ENCODE assay signal across 8 mouse cellular contexts in genomic region chr1:184965682-184966360, GRCm38 (mm10). TPM values are rescaled to one million over a fixed set of nuclear protein-coding genes. Genes with fewer than 3 reads are reported as not detected.
DNase-seq lines count a peak whose midpoint lies in the region; ATAC-seq and TF ChIP-seq lines count a peak whose summit lies in the region.

No protein-coding gene starts in this region.

- H3K4me3 ChIP-seq in forebrain, embryonic 11.5 days (ENCODE audit: low read depth, low read length), result no peak overlapping the region
- H3K4me3 ChIP-seq in forebrain, embryonic 15.5 days, result no peak overlapping the region
- H3K4me3 ChIP-seq in forebrain, embryonic 14.5 days (ENCODE audit: low read depth, low read length), result no peak overlapping the region
- H3K4me3 ChIP-seq in hindbrain, embryonic 10.5 days, result no peak overlapping the region
- H3K4me3 ChIP-seq in midbrain, embryonic 11.5 days (ENCODE audit: low read depth, low read length), result no peak overlapping the region

- 67% methylated on average over 12 of the region's 12 CpGs for WGBS in forebrain, embryonic 11.5 days
- WGBS in forebrain, embryonic 15.5 days, result 66% methylated on average over 12 of the region's 12 CpGs
- WGBS in forebrain, embryonic 14.5 days, result 61% methylated on average over 12 of the region's 12 CpGs
- 58% methylated on average over 12 of the region's 12 CpGs for WGBS in hindbrain, embryonic 10.5 days
- 57% methylated on average over 12 of the region's 12 CpGs for WGBS in midbrain, embryonic 11.5 days

- H3K36me3 ChIP-seq in forebrain, embryonic 11.5 days (ENCODE audit: control insufficient read depth, insufficient read depth, low read length), result no peaks in the 10 kb centered on the region
- peaks cover 10% of the 10 kb centered on the region for H3K36me3 ChIP-seq in forebrain, embryonic 15.5 days
- no peaks in the 10 kb centered on the region for H3K36me3 ChIP-seq in forebrain, embryonic 14.5 days (ENCODE audit: control insufficient read depth, insufficient read depth, low read length)
- H3K36me3 ChIP-seq in hindbrain, embryonic 10.5 days, result peaks cover 13% of the 10 kb centered on the region
- H3K36me3 ChIP-seq in midbrain, embryonic 11.5 days (ENCODE audit: control insufficient read depth, insufficient read depth, low read length), result no peaks in the 10 kb centered on the region

- H3K4me2 ChIP-seq in forebrain, embryonic 11.5 days (ENCODE audit: low read depth, low read length, severe bottlenecking), result no peak overlapping the region
- H3K4me2 ChIP-seq in forebrain, embryonic 15.5 days (replicated peaks), result no peak overlapping the region
- H3K4me2 ChIP-seq in forebrain, embryonic 14.5 days (ENCODE audit: low read length), result no peak overlapping the region
- no peak overlapping the region for H3K4me2 ChIP-seq in midbrain, embryonic 11.5 days

- no peak for ATAC-seq in forebrain, embryonic 11.5 days (replicated peaks; ENCODE audit: low FRiP score)
- ATAC-seq in forebrain, embryonic 15.5 days (replicated peaks), result no peak
- peak; percentile 16; the same call in 1 of the 2 replicates for ATAC-seq in forebrain, embryonic 14.5 days
- peak; percentile 52 for ATAC-seq in midbrain, embryonic 11.5 days (ENCODE audit: low FRiP score)

- TF ChIP-seq CTCF in brain, embryonic 14.5 days (IDR thresholded peaks at IDR 0.05; ENCODE audit: borderline replicate concordance, extremely low read depth, insufficient read depth, insufficient read length), result peak; percentile 53; the same call in 1 of the 2 replicates

- DNase-seq in forebrain, embryonic 11.5 days (ENCODE audit: low spot score), result peak; percentile 66
- DNase-seq in brain, embryonic 14.5 days (ENCODE audit: low read depth), result peak; percentile 62
- peak; percentile 39 for DNase-seq in forebrain, embryonic 14.5 days (ENCODE audit: low spot score)
- peak; percentile 52 for DNase-seq in hindbrain, embryonic 10.5 days (ENCODE audit: low spot score)
- DNase-seq in layer of hippocampus, adult 9-11 months, result peak; percentile 33
- peak; percentile 89 for DNase-seq in midbrain, embryonic 11.5 days (ENCODE audit: low spot score, missing footprints)
- DNase-seq in testis, postnatal 10 days (ENCODE audit: low spot score), result peak; percentile 86

- no peaks in the 10 kb centered on the region; the same call in 1 of the 2 replicates for H3K9me3 ChIP-seq in forebrain, embryonic 11.5 days (ENCODE audit: control insufficient read depth, low read length)
- 0 out of 2 replicates have a peak, but pooled peaks cover 4% of the 10 kb centered on the region for H3K9me3 ChIP-seq in forebrain, embryonic 15.5 days
- peaks cover 12% of the 10 kb centered on the region; the same call in 1 of the 2 replicates for H3K9me3 ChIP-seq in forebrain, embryonic 14.5 days (replicated peaks; ENCODE audit: control insufficient read depth, low read length)
- peaks cover 10% of the 10 kb centered on the region for H3K9me3 ChIP-seq in hindbrain, embryonic 10.5 days
- peaks cover 5% of the 10 kb centered on the region; the same call in 1 of the 2 replicates for H3K9me3 ChIP-seq in midbrain, embryonic 11.5 days (ENCODE audit: control insufficient read depth, low read length)

- TF ChIP-seq POLR2A in brain, embryonic 14.5 days (IDR thresholded peaks at IDR 0.05; ENCODE audit: borderline replicate concordance, extremely low read depth, insufficient read depth, insufficient read length, poor library complexity, severe bottlenecking), result no peak

- no peaks in the 10 kb centered on the region for H3K27me3 ChIP-seq in forebrain, embryonic 11.5 days (ENCODE audit: control insufficient read depth, insufficient read depth, low read length)
- no peaks in the 10 kb centered on the region for H3K27me3 ChIP-seq in forebrain, embryonic 15.5 days
- H3K27me3 ChIP-seq in forebrain, embryonic 14.5 days (replicated peaks; ENCODE audit: control insufficient read depth, insufficient read depth, low read length), result no peaks in the 10 kb centered on the region
- H3K27me3 ChIP-seq in hindbrain, embryonic 10.5 days (ENCODE audit: insufficient read depth, poor library complexity, severe bottlenecking), result no peaks in the 10 kb centered on the region
- H3K27me3 ChIP-seq in midbrain, embryonic 11.5 days (ENCODE audit: control insufficient read depth, insufficient read depth, low read length), result no peaks in the 10 kb centered on the region

- no peak overlapping the region for H3K27ac ChIP-seq in forebrain, embryonic 11.5 days (ENCODE audit: low read depth, low read length)
- no peak overlapping the region for H3K27ac ChIP-seq in forebrain, embryonic 15.5 days (replicated peaks)
- H3K27ac ChIP-seq in forebrain, embryonic 14.5 days (ENCODE audit: low read depth, low read length), result no peak overlapping the region
- no peak overlapping the region for H3K27ac ChIP-seq in hindbrain, embryonic 10.5 days
- H3K27ac ChIP-seq in midbrain, embryonic 11.5 days (ENCODE audit: low read depth, low read length), result no peak overlapping the region

- H3K9ac ChIP-seq in forebrain, embryonic 11.5 days (ENCODE audit: low read length), result no peak overlapping the region
- no peak overlapping the region for H3K9ac ChIP-seq in forebrain, embryonic 15.5 days (replicated peaks)
- no peak overlapping the region for H3K9ac ChIP-seq in forebrain, embryonic 14.5 days (ENCODE audit: low read length)
- no peak overlapping the region for H3K9ac ChIP-seq in midbrain, embryonic 11.5 days (ENCODE audit: low read length)

- H3K4me1 ChIP-seq in forebrain, embryonic 11.5 days (replicated peaks; ENCODE audit: control insufficient read depth, insufficient read depth, low read length), result no peaks in the 10 kb centered on the region
- H3K4me1 ChIP-seq in forebrain, embryonic 15.5 days, result peaks cover 20% of the 10 kb centered on the region; the same call in 1 of the 2 replicates
- no peaks in the 10 kb centered on the region for H3K4me1 ChIP-seq in forebrain, embryonic 14.5 days (ENCODE audit: control insufficient read depth, insufficient read depth, low read length)
- peaks cover 6% of the 10 kb centered on the region; the same call in 1 of the 2 replicates for H3K4me1 ChIP-seq in hindbrain, embryonic 10.5 days (replicated peaks)
- H3K4me1 ChIP-seq in midbrain, embryonic 11.5 days (ENCODE audit: control insufficient read depth, insufficient read depth, low read length), result no peaks in the 10 kb centered on the region

RNA-seq across cellular contexts. Expression of gene Mark1, which starts 33.5 kb away (rescaled TPM):
- polyA plus RNA-seq in forebrain, embryonic 11.5 days (2014; fragmentation: Nextera tagmentation; extraction: Ambion mirVana), result 5.5 and 7.4 TPM in 2 replicates
- polyA plus RNA-seq in forebrain, embryonic 15.5 days (2015; fragmentation: Nextera tagmentation; extraction: Ambion mirVana), result 14.6 and 14.7 TPM in 2 replicates
- polyA plus RNA-seq in brain, embryonic 14.5 days (2012; rRNA removed), result 37.7 and 63.8 TPM in 2 replicates
- 12.1 and 12.9 TPM in 2 replicates for polyA plus RNA-seq in forebrain, embryonic 14.5 days (2014; fragmentation: Nextera tagmentation; extraction: Ambion mirVana)
- 2.8 and 3.8 TPM in 2 replicates for polyA plus RNA-seq in hindbrain, embryonic 10.5 days (2016; fragmentation: Nextera tagmentation; extraction: Ambion mirVana)
- polyA plus RNA-seq in midbrain, embryonic 11.5 days (2014; fragmentation: Nextera tagmentation; extraction: Ambion mirVana), result 5.3 and 5.8 TPM in 2 replicates

Comparison
In these comparisons a context has a peak if more than half of its experiments do, and no peak if none do; other contexts are left out.
1. ATAC-seq: peak in forebrain, embryonic 14.5 days (single experiment) and midbrain, embryonic 11.5 days (single experiment); none in forebrain, embryonic 11.5 days (single experiment) and forebrain, embryonic 15.5 days (single experiment).
2. DNase-seq: peak in every context shown above with its lines; median percentile 89 in midbrain, embryonic 11.5 days; 86 in testis, postnatal 10 days; 66 in forebrain, embryonic 11.5 days; 62 in brain, embryonic 14.5 days; 52 in hindbrain, embryonic 10.5 days; 39 in forebrain, embryonic 14.5 days; 33 in layer of hippocampus, adult 9-11 months.